ENCODE assay signal across 21 mouse cellular contexts in genomic region chrX:146928251-146928650, GRCm38 (mm10). TPM values are rescaled to one million over a fixed set of nuclear protein-coding genes. Genes with fewer than 3 reads are reported as not detected.
"Had no signal": no experiment of that assay in that cellular context is flagged by ENCODE, and none has a peak within 500 bp of the region (broad histone marks: within the 10 kb centered on the region; RNA-seq: fewer than 3 reads in every experiment).

No protein-coding gene starts in this region.

- H3K9ac ChIP-seq: lung, embryonic 14.5 days; midbrain, embryonic 12.5 days; neural tube, embryonic 12.5 days; stomach, embryonic 15.5 days had no signal

- H3K36me3 ChIP-seq: midbrain, embryonic 10.5 days; midbrain, embryonic 12.5 days; neural tube, embryonic 12.5 days; stomach, embryonic 15.5 days had no signal

- H3K27me3 ChIP-seq: midbrain, embryonic 12.5 days; neural tube, embryonic 12.5 days; stomach, embryonic 15.5 days had no signal

- H3K4me2 ChIP-seq: lung, embryonic 14.5 days; midbrain, embryonic 12.5 days; neural tube, embryonic 12.5 days; stomach, embryonic 15.5 days had no signal

- H3K27ac ChIP-seq: midbrain, embryonic 10.5 days; midbrain, embryonic 12.5 days; neural tube, embryonic 12.5 days; stomach, embryonic 15.5 days; stomach, postnatal 0 days had no signal

- H3K4me1 ChIP-seq: midbrain, embryonic 10.5 days; midbrain, embryonic 12.5 days; neural tube, embryonic 12.5 days; stomach, embryonic 15.5 days had no signal

- H3K4me3 ChIP-seq: midbrain, embryonic 10.5 days; midbrain, embryonic 12.5 days; neural tube, embryonic 12.5 days; stomach, embryonic 15.5 days had no signal

- H3K9me3 ChIP-seq: midbrain, embryonic 10.5 days; midbrain, embryonic 12.5 days; neural tube, embryonic 12.5 days; stomach, embryonic 15.5 days had no signal

- DNase-seq: lung, adult 18-20 months; lung, embryonic 14.5 days; lung, postnatal 10 days; lung, postnatal 4 days; midbrain, embryonic 14.5 days; right cerebral cortex, postnatal 14 days; thymus, adult 2 months; thymus, postnatal 14 days; thymus, postnatal 36 days had no signal

RNA-seq across cellular contexts. Expression of gene Htr2c, which starts 34.1 kb away (rescaled TPM):
- total RNA-seq: megakaryocyte, adult 5-6 weeks; megakaryocyte-erythroid progenitor cell, adult 5-6 weeks; monocyte, adult 5-6 weeks; neutrophil, adult 5-6 weeks had no signal
- polyA plus RNA-seq: liver, embryonic 16.5 days; lung, embryonic 14.5 days; lung, embryonic 16.5 days; spleen, adult 2 months; stomach, embryonic 15.5 days; thymus, adult 2 months had no signal
